Mouse (Mus musculus) neutrophil, adult 5-6 weeks (primary cell): Measurements from ENCODE around the gene Polr1b. TPM values are rescaled to one million over a fixed set of nuclear protein-coding genes. Genes with fewer than 3 reads are reported as not detected.

ENCODE experiments used
- ATAC-seq: fragments of 151-379, 151-347 bp; 2 replicates; pipeline ENCODE4 v1.8.0; 2017; ENCODE audit warnings: mild to moderate bottlenecking, moderate TSS enrichment; ENCODE audit not compliant: insufficient number of reproducible peaks, poor library complexity, low FRiP score, severe bottlenecking; ENCODE audit errors: extremely low read depth
- total RNA-seq: library from RNA; stranded (forward); fragments of 200-1000 nt; gene quantifications from 2 replicates; pipeline ENCODE4 v1.2.3, GENCODE M21; 2017

The Polr1b gene
- total RNA-seq, 1 experiment from 2014 or later = 17.3 TPM

DNA sequence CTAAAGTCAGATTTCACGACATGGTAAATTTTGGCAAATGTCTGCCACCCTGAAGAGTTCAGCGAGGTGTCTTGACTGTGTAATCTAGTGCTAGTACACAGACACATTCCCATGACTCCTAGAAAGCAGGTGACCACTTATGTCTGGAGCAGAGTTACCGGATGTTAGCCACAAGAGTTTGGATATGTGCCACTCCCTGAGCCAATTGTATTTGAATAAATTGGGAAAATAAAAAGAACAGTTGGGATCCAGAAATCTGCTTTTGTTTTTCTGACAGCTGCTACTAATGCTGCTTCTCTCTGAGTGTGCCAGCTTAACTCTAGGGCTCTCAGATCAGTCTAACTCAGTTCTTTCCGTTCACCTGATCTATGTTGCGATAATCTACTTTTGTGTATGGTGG is 12.1 kb downstream of the Polr1b start:
- no peak for ATAC-seq

DNA sequence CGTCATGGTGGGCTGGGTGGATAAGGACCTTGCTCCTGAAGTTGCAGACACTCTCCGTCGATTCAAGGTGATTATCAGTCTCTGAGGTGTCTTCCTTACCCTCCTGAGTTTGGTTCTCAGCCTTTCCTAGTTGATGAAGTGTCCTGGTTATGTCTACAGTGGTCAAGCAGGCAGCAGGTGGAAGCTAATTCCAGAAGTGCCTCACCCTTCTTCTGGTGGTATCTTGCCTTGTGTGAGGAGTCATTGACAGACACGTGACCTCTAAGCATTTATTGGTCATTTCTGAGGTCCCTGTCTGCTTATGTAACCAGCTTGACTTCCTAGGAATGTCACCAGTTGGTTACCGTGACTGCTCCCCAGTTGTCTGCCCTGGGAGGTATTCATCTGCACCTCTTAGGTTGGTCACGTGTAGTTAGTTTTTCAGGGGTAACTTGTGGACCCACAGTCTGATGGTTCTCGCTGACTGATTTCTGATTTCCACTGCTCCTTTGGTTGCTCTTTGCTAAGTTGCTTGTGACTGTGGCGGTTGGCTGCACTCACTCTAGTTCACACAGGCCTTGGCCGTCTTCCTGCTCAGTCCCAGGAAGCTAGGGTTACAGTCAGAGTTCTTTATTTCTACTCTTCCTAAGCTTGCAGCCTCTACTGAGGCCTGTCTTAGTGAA is 15.0 kb downstream of the Polr1b start:
- ATAC-seq = no peak

DNA sequence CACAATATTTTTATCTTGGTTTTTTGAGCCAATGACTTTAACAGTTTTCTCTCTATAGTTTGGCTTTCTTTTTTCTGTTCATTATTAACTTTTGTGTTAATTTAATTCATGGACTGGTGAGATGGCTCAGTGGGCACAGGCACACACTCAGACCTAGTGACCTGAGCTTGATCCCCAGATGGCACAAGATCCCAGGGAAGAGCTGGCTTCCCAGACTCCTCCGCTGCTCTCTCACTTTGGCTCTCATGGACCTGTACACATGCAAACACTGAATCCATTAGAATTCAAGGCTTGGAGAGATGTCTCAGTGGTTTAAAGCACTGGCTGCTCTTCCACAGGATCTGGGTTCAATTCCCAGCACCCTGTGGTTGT is 15.6 kb downstream of the Polr1b start:
- ATAC-seq = no peak

DNA sequence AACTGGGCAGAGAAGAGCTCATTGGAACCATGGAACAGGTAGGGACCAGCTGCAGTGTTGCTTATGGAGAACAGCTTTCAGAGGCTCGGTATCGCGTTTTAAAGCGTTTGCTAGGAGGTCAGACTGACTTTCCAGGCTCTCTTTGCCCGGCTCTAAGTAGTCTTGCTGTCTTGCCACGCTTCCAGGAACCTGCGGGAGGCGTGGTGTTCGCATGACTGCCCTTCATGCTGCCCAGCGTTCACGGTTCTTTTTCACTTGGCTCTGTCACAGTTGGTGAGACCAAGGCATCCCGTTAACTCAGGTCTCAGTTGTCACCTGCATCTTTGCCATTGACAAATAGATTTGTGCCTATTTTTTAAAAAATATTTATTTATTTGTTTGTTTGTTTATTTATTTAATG is 17.3 kb downstream of the Polr1b start:
- ATAC-seq = no peak

DNA sequence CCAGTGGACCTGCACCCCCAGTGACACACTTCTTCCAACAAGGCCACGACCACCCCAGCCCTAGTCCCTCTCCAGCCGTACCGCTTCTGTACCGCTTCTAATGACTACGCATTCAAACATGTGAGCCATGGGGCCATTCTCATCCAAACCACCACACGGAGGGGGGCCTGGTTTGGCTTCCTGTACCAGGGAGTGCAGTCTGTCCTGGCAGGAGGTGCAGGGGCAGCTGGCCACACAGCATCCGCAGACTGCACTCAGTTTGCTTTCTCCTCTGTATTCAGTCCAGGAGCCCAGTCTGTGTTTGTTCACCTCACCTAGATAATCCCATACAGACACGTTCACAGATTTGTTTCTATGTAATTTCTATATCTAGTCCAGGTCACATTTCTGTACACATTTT is 21.2 kb downstream of the Polr1b start:
- ATAC-seq = no peak

DNA sequence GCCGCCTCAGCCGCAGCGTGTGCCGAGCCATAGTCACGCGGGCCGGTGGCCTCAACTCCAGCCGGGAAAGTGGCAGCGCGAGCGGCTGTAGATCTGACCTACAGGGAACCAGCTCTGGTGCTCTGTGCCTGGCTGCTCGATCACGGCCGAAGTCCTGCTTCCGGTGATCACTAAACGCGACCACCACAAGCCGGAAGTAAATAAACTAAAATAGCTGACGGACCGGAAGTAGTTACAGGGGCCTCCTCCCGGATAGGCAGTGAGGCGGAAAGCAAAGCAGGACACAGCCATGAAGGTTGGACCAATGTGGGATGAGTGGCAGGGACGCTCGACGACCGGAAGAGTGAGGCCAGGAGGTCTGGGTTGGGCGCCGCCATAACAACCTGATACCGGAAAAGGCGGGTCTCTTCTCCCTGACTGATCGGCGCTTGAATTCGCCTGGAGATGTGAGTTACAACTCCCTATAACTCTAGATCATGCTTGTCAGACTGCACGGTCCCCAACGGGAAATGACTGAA is 28.7 kb downstream of the Polr1b start, which contains the start of gene Chchd5:
Gene Chchd5, plus strand, starts transcription at position 289 of the 518 bp plus-strand sequence.
- ATAC-seq = peak; percentile 88

DNA sequence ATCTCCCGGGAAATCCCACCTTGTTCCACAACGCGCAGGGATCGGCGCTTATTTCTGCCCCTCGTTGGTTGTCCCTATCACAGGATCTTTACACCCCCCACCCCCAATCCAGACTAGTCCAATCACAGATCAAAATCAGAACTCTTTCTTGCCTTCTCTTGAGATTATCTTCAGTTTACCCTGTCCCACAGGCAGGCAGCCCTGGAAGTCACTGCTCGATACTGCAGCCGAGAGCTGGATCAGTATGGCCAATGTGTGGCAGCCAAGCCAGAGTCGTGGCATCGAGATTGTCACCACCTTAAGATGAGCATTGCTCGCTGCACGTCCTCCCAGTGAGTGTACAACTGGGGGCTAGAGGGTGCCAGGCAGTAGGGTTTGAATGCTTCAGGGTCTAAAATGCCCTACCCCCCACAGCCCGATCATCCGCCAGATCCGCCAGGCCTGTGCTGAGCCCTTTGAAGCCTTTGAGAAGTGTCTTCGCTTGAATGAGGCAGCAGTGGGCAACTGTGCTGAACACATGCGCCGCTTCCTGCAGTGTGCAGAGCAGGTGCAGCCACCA is 29.3 kb downstream of the Polr1b start:
- no peak for ATAC-seq

DNA sequence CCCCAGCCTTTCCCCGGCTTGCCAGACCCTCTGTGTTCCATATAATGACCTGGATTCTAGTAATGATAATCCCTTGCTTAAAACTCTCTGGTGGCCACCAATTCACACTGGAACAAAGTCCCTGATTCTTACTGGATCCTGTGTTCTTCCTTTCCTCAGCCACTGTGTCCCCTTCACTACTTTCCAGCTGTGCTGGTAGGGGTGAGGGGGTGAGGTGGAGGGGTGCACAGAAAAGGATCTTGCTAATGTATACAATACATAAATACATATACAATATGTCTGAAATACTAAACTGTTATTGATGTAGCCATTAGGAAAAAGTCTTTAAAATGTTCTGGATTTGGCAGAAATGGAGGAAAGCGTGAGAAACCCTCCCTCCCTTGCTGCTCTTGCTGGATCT is 30.0 kb downstream of the Polr1b start:
- no peak for ATAC-seq

DNA sequence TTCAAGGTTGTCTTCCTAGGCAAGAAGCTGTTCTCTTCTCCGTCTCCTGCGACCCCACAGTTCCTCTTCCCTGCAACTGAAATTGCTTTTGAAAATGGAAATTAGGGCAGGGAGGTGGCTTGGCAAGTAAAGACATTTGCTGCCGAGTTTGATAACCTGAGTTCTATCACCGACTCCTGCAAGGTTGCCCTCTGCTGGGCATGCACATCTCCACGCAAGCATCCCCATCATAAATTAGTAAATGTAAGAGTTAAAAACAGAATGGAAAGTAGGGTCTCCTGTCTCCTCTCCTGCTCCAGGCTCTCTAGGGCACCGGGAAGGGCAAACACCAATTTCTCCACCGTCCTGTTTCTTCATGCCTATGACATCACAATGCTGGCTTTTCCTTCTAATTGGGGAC is 31.4 kb downstream of the Polr1b start:
- ATAC-seq = no peak

DNA sequence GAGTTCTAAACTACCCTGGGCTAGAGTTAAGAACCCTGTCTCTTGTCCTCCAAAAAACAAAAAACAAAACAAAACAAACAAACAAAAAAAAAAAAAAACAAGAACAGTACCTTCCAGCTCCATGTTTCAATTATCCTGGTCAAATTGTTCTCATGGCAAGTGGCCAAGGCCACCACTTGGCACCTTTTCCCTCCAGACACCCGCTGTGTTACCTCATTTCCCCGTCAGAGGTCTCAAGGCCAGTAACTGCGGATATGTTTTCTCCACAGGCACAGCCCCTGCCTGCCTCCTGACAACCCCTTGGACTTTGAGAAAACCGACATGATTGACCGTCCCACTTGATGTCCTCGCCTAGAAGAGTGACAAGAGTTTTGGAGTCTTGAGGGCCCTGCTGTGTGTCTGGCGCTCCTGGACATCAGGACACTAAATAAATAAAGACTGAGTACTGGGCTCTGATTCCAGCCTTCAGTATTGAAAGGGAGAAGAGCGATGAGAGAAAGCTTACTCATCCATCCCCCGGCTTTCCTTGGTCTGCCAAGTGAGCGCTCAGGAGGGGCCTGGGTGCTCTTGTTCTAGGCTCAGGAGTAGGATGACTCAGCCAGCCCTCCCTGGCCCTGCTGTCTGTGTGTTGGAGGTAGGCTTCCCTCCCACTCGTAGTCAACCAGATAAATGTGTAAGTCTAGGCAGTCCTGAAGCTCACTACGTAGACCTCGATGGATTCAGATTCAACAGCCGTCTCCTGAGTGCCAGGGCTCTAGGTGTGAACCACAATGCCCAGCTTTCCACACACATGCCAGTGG is 32.4 kb downstream of the Polr1b start:
- ATAC-seq = no peak

DNA sequence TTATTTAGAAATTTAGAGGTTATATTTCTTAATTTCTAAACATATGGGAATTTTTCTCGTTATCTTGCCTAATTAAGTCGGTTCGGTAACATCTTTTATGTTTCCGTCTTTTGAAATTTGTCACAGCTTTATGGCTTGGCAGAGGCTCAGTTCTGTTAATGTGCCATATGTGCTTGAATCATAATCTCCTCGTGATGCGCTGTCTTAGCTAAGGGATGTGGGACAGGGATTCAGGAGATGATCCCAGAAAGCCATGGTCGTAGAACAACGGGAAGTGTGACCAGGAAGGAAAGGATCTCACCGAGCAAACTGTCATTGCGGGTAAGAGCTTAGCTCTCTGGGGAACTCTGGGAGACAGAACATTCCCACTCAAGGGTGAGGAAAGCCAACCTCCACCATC is 39.1 kb downstream of the Polr1b start:
- ATAC-seq = no peak

DNA sequence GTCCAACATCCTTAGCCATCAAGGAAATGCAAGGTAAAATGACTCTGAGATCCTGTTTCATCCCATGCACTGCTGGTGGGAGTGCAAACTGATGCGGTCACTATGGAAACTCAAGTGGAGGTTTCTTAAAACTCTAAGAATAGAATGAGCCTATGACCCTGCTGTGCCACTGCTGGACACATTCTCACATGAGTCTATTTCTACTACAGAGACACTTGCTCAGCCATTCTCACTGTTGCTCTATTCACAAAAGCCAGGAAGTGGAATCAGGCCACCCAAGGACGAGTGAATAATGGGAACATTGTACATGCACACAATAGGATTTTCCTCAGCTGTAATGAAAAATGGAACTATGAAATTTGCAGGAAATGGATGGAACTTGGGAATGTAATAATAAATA is 48.0 kb downstream of the Polr1b start:
- no peak for ATAC-seq

DNA sequence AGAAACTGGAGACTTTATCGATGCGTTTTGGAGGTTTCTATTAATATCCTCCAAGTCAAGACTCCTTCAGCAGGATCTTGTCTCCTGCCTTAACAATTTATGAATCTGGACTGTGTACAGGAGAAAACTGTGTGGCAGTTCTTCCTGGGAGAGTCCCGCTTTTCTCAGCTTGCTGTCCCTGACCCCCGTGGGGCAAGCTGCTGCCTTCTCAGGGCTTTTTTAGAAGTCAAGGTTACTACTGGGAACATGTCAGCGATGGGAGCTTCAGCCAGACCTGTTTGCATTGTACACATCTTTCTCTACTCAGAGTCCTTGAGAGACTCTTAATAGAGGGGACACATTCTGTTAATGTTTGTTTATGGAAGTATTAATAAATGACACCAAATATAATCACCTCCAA is 49.6 kb downstream of the Polr1b start:
- no peak for ATAC-seq

DNA sequence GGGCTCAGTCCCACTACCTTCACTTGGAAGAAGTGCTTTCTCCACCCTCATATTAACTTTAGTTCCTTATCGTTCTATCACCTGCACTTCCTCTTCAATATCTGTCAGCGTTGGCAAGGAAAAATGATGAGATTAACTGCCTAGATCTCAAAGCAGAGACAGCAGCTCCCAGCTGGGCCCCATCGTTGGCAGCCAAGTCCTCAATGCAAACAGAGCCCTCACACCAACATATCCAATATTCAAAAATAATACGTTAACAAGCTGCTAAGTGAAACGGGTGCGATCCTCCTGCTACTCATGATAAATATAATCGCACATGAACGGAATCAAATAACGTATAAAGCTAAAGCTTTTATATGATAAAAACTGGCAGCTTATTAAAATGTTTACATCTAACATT is 50.3 kb downstream of the Polr1b start:
- no peak for ATAC-seq

DNA sequence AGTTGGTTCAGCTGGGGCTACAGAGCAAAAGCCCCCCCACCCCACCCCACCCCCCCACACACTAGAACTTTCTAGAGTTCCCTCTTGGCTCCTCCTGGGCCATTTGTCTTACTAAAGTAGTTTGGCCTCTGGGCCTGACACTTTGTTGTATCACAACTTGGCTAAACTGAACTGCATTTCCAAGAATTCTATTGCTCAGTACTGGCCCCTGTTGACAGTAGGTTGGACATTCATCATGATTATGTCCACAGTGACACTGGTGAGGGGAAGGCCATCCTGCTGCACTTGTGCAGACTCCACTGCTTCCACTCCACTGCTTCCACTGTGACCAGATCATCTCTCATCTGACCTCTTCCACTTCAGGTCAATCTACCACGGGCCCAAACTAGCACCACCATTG is 52.0 kb downstream of the Polr1b start:
- no peak for ATAC-seq

DNA sequence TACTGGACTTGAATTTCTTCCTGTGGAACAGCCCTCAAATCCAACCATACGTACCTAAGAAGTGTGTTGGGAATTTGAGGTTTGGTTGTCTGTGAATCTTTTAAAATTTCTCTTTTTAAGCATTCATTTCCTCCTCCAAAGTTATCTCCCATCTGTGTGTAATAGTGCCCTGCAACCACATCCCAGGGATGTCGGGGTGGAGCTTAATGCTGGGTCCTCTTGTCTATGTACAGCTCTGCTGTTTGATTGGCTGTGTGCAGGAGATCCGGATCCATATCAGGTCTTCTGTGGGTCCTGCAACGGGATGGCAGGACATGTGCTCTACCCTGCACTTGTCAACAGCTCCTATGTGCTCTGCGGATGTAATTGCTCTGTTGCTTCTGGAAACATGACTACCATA is 64.0 kb downstream of the Polr1b start:
- no peak for ATAC-seq

DNA sequence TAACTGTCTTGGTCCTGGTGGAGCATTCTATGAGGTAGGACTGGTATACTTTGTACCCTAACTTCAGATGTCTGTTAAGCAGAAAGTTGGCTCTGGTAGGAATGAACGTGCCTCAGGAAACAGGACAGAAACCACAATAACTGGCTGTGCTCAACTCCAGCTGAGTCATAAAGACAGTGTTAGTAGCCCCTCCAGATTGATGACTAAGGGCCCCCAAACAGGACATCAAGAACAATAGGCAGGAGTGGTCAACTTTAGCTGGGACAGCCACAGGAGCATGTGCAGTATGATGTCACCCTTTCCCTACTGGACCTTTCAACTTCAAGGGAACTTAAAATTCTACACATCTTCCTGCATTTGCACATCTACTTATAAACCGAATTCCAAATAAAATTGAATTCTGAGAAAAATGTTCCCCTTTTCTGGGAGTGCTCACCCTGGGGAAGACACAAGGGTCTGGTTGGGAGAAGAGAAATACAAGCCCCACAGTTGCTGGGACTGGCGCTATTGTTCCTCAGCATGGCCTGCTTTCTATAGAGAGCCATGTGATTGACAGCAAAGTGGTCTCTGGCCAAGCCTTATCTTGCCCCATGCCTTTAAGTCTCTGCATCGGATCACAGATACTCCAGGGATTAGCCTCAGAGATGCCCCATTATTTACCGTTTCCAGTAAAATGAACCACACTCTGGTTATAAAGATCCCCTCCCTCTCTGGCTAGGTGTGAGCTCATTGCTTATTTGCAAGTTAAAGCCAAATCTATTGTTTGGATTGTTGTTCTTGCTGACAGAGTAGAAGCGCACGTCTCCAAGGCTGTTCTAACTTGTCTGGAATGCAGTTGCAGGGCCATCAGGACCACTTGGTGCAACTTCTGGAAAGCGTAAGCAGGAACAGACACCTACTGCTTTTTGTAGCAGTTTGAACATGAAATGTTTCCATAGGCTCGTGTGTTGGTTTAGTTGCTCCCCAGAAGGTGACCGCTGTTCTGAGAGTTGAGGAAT is 66.0 kb downstream of the Polr1b start:
- ATAC-seq = no peak

DNA sequence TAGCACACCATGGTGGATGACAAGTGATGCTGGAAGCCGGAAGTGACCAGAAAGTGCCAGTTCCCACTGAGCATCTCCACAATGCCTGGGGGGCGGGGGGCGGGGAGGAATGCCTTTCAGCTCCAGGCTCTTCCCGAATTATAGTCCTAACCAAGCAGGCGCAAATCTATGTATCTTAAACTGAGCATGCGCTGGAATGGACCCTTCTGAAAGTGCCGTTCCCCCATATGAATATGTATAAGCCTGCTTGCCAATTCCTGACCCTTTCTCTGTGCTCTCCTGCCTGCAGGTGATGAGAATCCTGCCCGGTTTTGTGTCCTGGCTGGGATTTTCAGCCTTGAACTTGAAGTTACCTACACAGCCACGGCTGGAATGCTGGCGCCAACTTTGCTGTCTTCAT is 72.6 kb downstream of the Polr1b start:
- ATAC-seq = no peak

DNA sequence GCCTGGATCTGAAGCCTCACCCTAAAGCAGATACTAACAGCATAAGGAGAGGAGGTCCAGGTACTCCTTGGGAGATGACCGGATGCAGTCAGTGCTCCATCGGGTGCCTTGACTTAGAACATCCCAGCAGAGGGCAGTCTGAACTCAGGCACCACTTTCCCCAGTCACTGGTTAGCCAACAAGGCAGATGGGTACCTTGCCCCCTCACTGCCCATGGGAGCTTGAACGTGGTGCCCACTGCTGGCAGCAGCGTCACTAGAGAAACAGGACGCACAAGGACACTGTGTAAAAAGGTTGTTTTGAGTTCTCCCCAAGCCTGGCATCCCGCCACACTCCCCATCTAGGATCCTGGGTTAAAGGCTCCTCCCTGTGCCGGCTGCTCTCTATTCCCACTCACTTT is 73.7 kb downstream of the Polr1b start:
- peak; percentile 74 for ATAC-seq
